Mouse (Mus musculus): ENCODE results near the gene Vsx1. TPM values are rescaled to one million over a fixed set of nuclear protein-coding genes. Genes with fewer than 3 reads are reported as not detected.

The Vsx1 gene
- total and polyA plus RNA-seq, 2 experiments from 2014 or later = not detected

GRCm38 (mm10) chr2:150638370-150638733 is 50.8 kb downstream of the Vsx1 start:
- ATAC-seq (ENCODE audit: insufficient read depth, low read depth) (no peak), DNase-seq (ENCODE audit: low spot score) (no peak)
- TF ChIP-seq EP300 (IDR thresholded peaks at IDR 0.05; ENCODE audit: low read depth) (no peak), CTCF (IDR thresholded peaks at IDR 0.05; ENCODE audit: low read depth) (no peak)
- Histone ChIP-seq H3K4me1 (ENCODE audit: control insufficient read depth, insufficient read depth) (no peaks in the 10 kb centered on the region), H3K36me3 (replicated peaks; ENCODE audit: control insufficient read depth, insufficient read depth, low read length) (no peaks in the 10 kb centered on the region), H3K4me3 (ENCODE audit: low read depth, low read length) (no peak overlapping the region), H3K9ac (replicated peaks; ENCODE audit: low read depth, low read length) (no peak overlapping the region), H3K9me3 (replicated peaks; ENCODE audit: control insufficient read depth, low read length) (0 out of 2 replicates have a peak, but pooled peaks cover 4% of the 10 kb centered on the region), H3K27me3 (ENCODE audit: control insufficient read depth, insufficient read depth, low read length) (no peaks in the 10 kb centered on the region), H3K27ac (ENCODE audit: low read depth) (no peak overlapping the region), H3K4me2 (ENCODE audit: low read depth, low read length) (no peak overlapping the region)
- 45% methylated on average over 2 of the region's 2 CpGs for WGBS

- DNase-seq (ENCODE audit: low spot score) (no peak), ATAC-seq (ENCODE audit: insufficient read depth, low read depth) (no peak)
- Histone ChIP-seq H3K4me1 (ENCODE audit: control insufficient read depth, insufficient read depth) (no peaks in the 10 kb centered on the region), H3K4me3 (ENCODE audit: low read depth, low read length) (no peak overlapping the region), H3K9me3 (replicated peaks; ENCODE audit: control insufficient read depth, low read length) (0 out of 2 replicates have a peak, but pooled peaks cover 4% of the 10 kb centered on the region), H3K27ac (ENCODE audit: low read depth) (no peak overlapping the region), H3K4me2 (ENCODE audit: low read depth, low read length) (no peak overlapping the region), H3K36me3 (replicated peaks; ENCODE audit: control insufficient read depth, insufficient read depth, low read length) (no peaks in the 10 kb centered on the region), H3K27me3 (ENCODE audit: control insufficient read depth, insufficient read depth, low read length) (no peaks in the 10 kb centered on the region), H3K9ac (replicated peaks; ENCODE audit: low read depth, low read length) (no peak overlapping the region)
- 72% methylated on average over 6 of the region's 6 CpGs for WGBS
- no peak for TF ChIP-seq EP300 (IDR thresholded peaks at IDR 0.05; ENCODE audit: low read depth)
- no peak for TF ChIP-seq CTCF (IDR thresholded peaks at IDR 0.05; ENCODE audit: low read depth)
Measured at GRCm38 (mm10) chr2:150637702-150638369, 51.3 kb downstream of the Vsx1 start.

- Histone ChIP-seq H3K4me2 (ENCODE audit: low read depth, low read length) (no peak overlapping the region), H3K36me3 (replicated peaks; ENCODE audit: control insufficient read depth, insufficient read depth, low read length) (no peaks in the 10 kb centered on the region), H3K9ac (replicated peaks; ENCODE audit: low read depth, low read length) (no peak overlapping the region), H3K4me1 (ENCODE audit: control insufficient read depth, insufficient read depth) (no peaks in the 10 kb centered on the region), H3K27me3 (ENCODE audit: control insufficient read depth, insufficient read depth, low read length) (no peaks in the 10 kb centered on the region), H3K9me3 (replicated peaks; ENCODE audit: control insufficient read depth, low read length) (0 out of 2 replicates have a peak, but pooled peaks cover 4% of the 10 kb centered on the region), H3K4me3 (ENCODE audit: low read depth, low read length) (no peak overlapping the region), H3K27ac (ENCODE audit: low read depth) (no peak overlapping the region)
- ATAC-seq (ENCODE audit: insufficient read depth, low read depth) (no peak), DNase-seq (ENCODE audit: low spot score) (no peak)
- WGBS = 67% methylated on average over 3 of the region's 3 CpGs
- TF ChIP-seq EP300 (IDR thresholded peaks at IDR 0.05; ENCODE audit: low read depth) (no peak), CTCF (IDR thresholded peaks at IDR 0.05; ENCODE audit: low read depth) (no peak)
Measured at GRCm38 (mm10) chr2:150635877-150636446, 53.2 kb downstream of the Vsx1 start.

Other genes starting within 250 kb of the Vsx1 start
- gene Zfp442, start 237.9 kb downstream of the Vsx1 start, total RNA-seq (2014; rRNA removed; ENCODE audit: low replicate concordance) = 0.95 and 1.9 TPM in 2 replicates
- 3.0 and 4.1 TPM in 2 replicates for gene Zfp442, start 237.9 kb downstream of the Vsx1 start, polyA plus RNA-seq (2015; fragmentation: Nextera tagmentation; extraction: Ambion mirVana)
- gene Zfp345, start 204.3 kb downstream of the Vsx1 start, total RNA-seq (2014; rRNA removed; ENCODE audit: low replicate concordance) = not detected in 2 replicates
- gene Zfp345, start 204.3 kb downstream of the Vsx1 start, polyA plus RNA-seq (2015; fragmentation: Nextera tagmentation; extraction: Ambion mirVana) = 0.04 TPM in 1 of 2 replicates, not detected in the other
- gene Cst7, start 118.9 kb downstream of the Vsx1 start, total RNA-seq (2014; rRNA removed; ENCODE audit: low replicate concordance) = not detected in 2 replicates
- 0.12 and 0.16 TPM in 2 replicates for gene Cst7, start 118.9 kb downstream of the Vsx1 start, polyA plus RNA-seq (2015; fragmentation: Nextera tagmentation; extraction: Ambion mirVana)
- gene Apmap, start 80.8 kb downstream of the Vsx1 start, total RNA-seq (2014; rRNA removed; ENCODE audit: low replicate concordance) = 8.5 and 14.4 TPM in 2 replicates
- gene Apmap, start 80.8 kb downstream of the Vsx1 start, polyA plus RNA-seq (2015; fragmentation: Nextera tagmentation; extraction: Ambion mirVana) = 19.0 and 19.8 TPM in 2 replicates
- gene Acss1, start 20.9 kb downstream of the Vsx1 start, total RNA-seq (2014; rRNA removed; ENCODE audit: low replicate concordance) = 43.0 and 59.2 TPM in 2 replicates
- gene Acss1, start 20.9 kb downstream of the Vsx1 start, polyA plus RNA-seq (2015; fragmentation: Nextera tagmentation; extraction: Ambion mirVana) = 17.0 and 18.5 TPM in 2 replicates
- 16.9 and 25.8 TPM in 2 replicates for gene Entpd6, start 59.7 kb upstream of the Vsx1 start, total RNA-seq (2014; rRNA removed; ENCODE audit: low replicate concordance)
- 17.3 and 17.4 TPM in 2 replicates for gene Entpd6, start 59.7 kb upstream of the Vsx1 start, polyA plus RNA-seq (2015; fragmentation: Nextera tagmentation; extraction: Ambion mirVana)
- gene Pygb, start 97.4 kb upstream of the Vsx1 start, total RNA-seq (2014; rRNA removed; ENCODE audit: low replicate concordance) = 489 and 581 TPM in 2 replicates
- 255 and 282 TPM in 2 replicates for gene Pygb, start 97.4 kb upstream of the Vsx1 start, polyA plus RNA-seq (2015; fragmentation: Nextera tagmentation; extraction: Ambion mirVana)
- gene Abhd12, start 215.4 kb upstream of the Vsx1 start, total RNA-seq (2014; rRNA removed; ENCODE audit: low replicate concordance) = 32.6 and 41.4 TPM in 2 replicates
- gene Abhd12, start 215.4 kb upstream of the Vsx1 start, polyA plus RNA-seq (2015; fragmentation: Nextera tagmentation; extraction: Ambion mirVana) = 31.5 and 34.0 TPM in 2 replicates
- gene Gins1, start 216.0 kb upstream of the Vsx1 start, total RNA-seq (2014; rRNA removed; ENCODE audit: low replicate concordance) = 1.6 and 33.1 TPM in 2 replicates
- gene Gins1, start 216.0 kb upstream of the Vsx1 start, polyA plus RNA-seq (2015; fragmentation: Nextera tagmentation; extraction: Ambion mirVana) = 7.8 and 10.0 TPM in 2 replicates

All from heart, postnatal 0 days (tissue).